Mouse (Mus musculus): Measurements from ENCODE around the gene Mucl2. TPM values are rescaled to one million over a fixed set of nuclear protein-coding genes. Genes with fewer than 3 reads are reported as not detected.

Gene Mucl2
- polyA plus RNA-seq (2017; shearing (Covaris generic)): not detected

GRCm38 (mm10) chr15:103899212-103899611, at the start of gene Mucl2:
TSS of gene Mucl2 (minus strand) at chr15:103899312.

Other genes with a start within 250 kb of the Mucl2 start
- not detected for gene Mucl1, start 143.8 kb downstream of the Mucl2 start, polyA plus RNA-seq (2017; shearing (Covaris generic))

Measured in CD4-positive, CD25-positive, alpha-beta regulatory T cell (primary cell).